Mouse (Mus musculus): ENCODE measurements at regions not wholly inside any gene's neighbourhood (a gene's known extent, or its start where the extent isn't known, plus 50 kb on each side); places are given as distances from the start of the nearest gene placed in this dataset.
A peak's percentile ranks its signal among the peaks of the same experiment; 100 is the strongest.

GRCm38 (mm10) chr6:107319565-107319964 is 210.0 kb upstream of the Lrrn1 start:
- DNase-seq (ENCODE audit: low read depth, low spot score) = no peak

- DNase-seq (ENCODE audit: low read depth, low spot score) = no peak
Measured at GRCm38 (mm10) chr6:107350503-107350902, 179.1 kb upstream of the Lrrn1 start.

GRCm38 (mm10) chr6:107375274-107375673 is 154.3 kb upstream of the Lrrn1 start:
- peak; percentile 30 for DNase-seq (ENCODE audit: low read depth, low spot score)

GRCm38 (mm10) chr6:107378489-107378888 is 151.1 kb upstream of the Lrrn1 start:
- DNase-seq (ENCODE audit: low read depth, low spot score) = no peak

GRCm38 (mm10) chr6:107380621-107381020 is 148.9 kb upstream of the Lrrn1 start:
- no peak for DNase-seq (ENCODE audit: low read depth, low spot score)

GRCm38 (mm10) chr6:107386094-107386678 is 143.4 kb upstream of the Lrrn1 start:
- no peak for DNase-seq (ENCODE audit: low read depth, low spot score)

GRCm38 (mm10) chr6:107389892-107390291 is 139.7 kb upstream of the Lrrn1 start:
- no peak for DNase-seq (ENCODE audit: low read depth, low spot score)

GRCm38 (mm10) chr6:107394611-107395010 is 135.0 kb upstream of the Lrrn1 start:
- DNase-seq (ENCODE audit: low read depth, low spot score) = peak; percentile 1

- DNase-seq (ENCODE audit: low read depth, low spot score) = peak; percentile 68
Measured at GRCm38 (mm10) chr6:107415766-107416165, 113.8 kb upstream of the Lrrn1 start.

- no peak for DNase-seq (ENCODE audit: low read depth, low spot score)
Measured at GRCm38 (mm10) chr6:107422091-107422490, 107.5 kb upstream of the Lrrn1 start.

GRCm38 (mm10) chr6:107426529-107426928 is 103.0 kb upstream of the Lrrn1 start:
- no peak for DNase-seq (ENCODE audit: low read depth, low spot score)

GRCm38 (mm10) chr6:107431033-107431432 is 98.5 kb upstream of the Lrrn1 start:
- DNase-seq (ENCODE audit: low read depth, low spot score) = no peak

GRCm38 (mm10) chr6:107442058-107442457 is 87.5 kb upstream of the Lrrn1 start:
- DNase-seq (ENCODE audit: low read depth, low spot score) = no peak

GRCm38 (mm10) chr6:107444336-107444735 is 85.2 kb upstream of the Lrrn1 start:
- DNase-seq (ENCODE audit: low read depth, low spot score) = no peak

GRCm38 (mm10) chr6:107459220-107459619 is 70.3 kb upstream of the Lrrn1 start:
- DNase-seq (ENCODE audit: low read depth, low spot score) = no peak

- DNase-seq (ENCODE audit: low read depth, low spot score) = no peak
Measured at GRCm38 (mm10) chr6:107462440-107462839, 67.1 kb upstream of the Lrrn1 start.

- DNase-seq (ENCODE audit: low read depth, low spot score) = no peak
Measured at GRCm38 (mm10) chr6:107473395-107473794, 56.2 kb upstream of the Lrrn1 start.

- DNase-seq (ENCODE audit: low read depth, low spot score) = no peak
Measured at GRCm38 (mm10) chr6:107474125-107474524, 55.4 kb upstream of the Lrrn1 start.

Measured in forelimb bud, embryonic 11.5 days (tissue).